Mouse (Mus musculus) heart, embryonic 16.5 days (tissue): ENCODE measurements around the gene Gm3409. TPM values are rescaled to one million over a fixed set of nuclear protein-coding genes. Genes with fewer than 3 reads are reported as not detected.

Experiments used
- polyA plus RNA-seq: library from polyadenylated mRNA; unstranded; fragments of >200 nt; fragmentation: Nextera tagmentation; extraction: Ambion mirVana; gene quantifications from 2 replicates; pipeline ENCODE4 v1.2.1, GENCODE M21; 2015

Gm3409 gene
- polyA plus RNA-seq, 1 experiment from 2014 or later, result not detected

Other genes with a start within 250 kb of the Gm3409 start
- gene Wasf3, start 152.7 kb upstream of the Gm3409 start, polyA plus RNA-seq, result 0.15 and 0.33 TPM in 2 replicates
- not detected in 2 replicates for gene Gm6408, start 55.7 kb upstream of the Gm3409 start, polyA plus RNA-seq
- not detected in 2 replicates for gene Gm6370, start 46.3 kb upstream of the Gm3409 start, polyA plus RNA-seq
- not detected in 2 replicates for gene 4930449I24Rik, start 35.2 kb upstream of the Gm3409 start, polyA plus RNA-seq
- gene Gm3402, start 23.5 kb upstream of the Gm3409 start, polyA plus RNA-seq, result not detected in 2 replicates
- gene Gm3404, start 11.8 kb upstream of the Gm3409 start, polyA plus RNA-seq, result not detected in 2 replicates
- gene Gm3415, start 18.5 kb downstream of the Gm3409 start, polyA plus RNA-seq, result not detected in 2 replicates
- not detected in 2 replicates for gene Gpr12, start 47.6 kb downstream of the Gm3409 start, polyA plus RNA-seq